Mouse (Mus musculus): ENCODE data around the gene Tmem164. TPM values are rescaled to one million over a fixed set of nuclear protein-coding genes. Genes with fewer than 3 reads are reported as not detected.

Tmem164 gene
- total and polyA plus RNA-seq, 2 experiments from 2014 or later, result 15.8 to 38.2 TPM

- Histone ChIP-seq H3K27ac (ENCODE audit: low read depth, low read length) (no peak overlapping the region), H3K9ac (replicated peaks; ENCODE audit: low read length, poor library complexity, severe bottlenecking) (no peak overlapping the region), H3K9me3 (ENCODE audit: low read length) (no peaks in the 10 kb centered on the region), H3K36me3 (ENCODE audit: insufficient read depth, low read length) (no peaks in the 10 kb centered on the region), H3K4me3 (ENCODE audit: low read depth, low read length) (no peak overlapping the region), H3K27me3 (ENCODE audit: insufficient read depth, low read length) (no peaks in the 10 kb centered on the region; the same call in 1 of the 2 replicates), H3K4me2 (ENCODE audit: low read depth, low read length, poor library complexity, severe bottlenecking) (no peak overlapping the region), H3K4me1 (ENCODE audit: insufficient read depth, low read length) (no peaks in the 10 kb centered on the region)
- no peak for TF ChIP-seq CTCF (IDR thresholded peaks at IDR 0.05)
- DNase-seq (ENCODE audit: low spot score) (no peak), ATAC-seq (ENCODE audit: low FRiP score) (no peak)
- 77% methylated on average over 3 of the region's 3 CpGs for WGBS
These were observed 22.7 kb downstream of the Tmem164 start for GRCm38 (mm10) chrX:142703953-142704352.

- ATAC-seq (ENCODE audit: low FRiP score), result no peak
These were observed 27.1 kb downstream of the Tmem164 start for GRCm38 (mm10) chrX:142708257-142708656.

GRCm38 (mm10) chrX:142716014-142716413, 34.8 kb downstream of the Tmem164 start:
- H3K9me3 ChIP-seq (ENCODE audit: low read length), result no peaks in the 10 kb centered on the region
- no peak overlapping the region for H3K4me3 ChIP-seq (ENCODE audit: low read depth, low read length)
- ATAC-seq (ENCODE audit: low FRiP score) (no peak), DNase-seq (ENCODE audit: low spot score) (no peak)
- H3K36me3 ChIP-seq (ENCODE audit: insufficient read depth, low read length), result no peaks in the 10 kb centered on the region
- no peak overlapping the region for H3K27ac ChIP-seq (ENCODE audit: low read depth, low read length)
- H3K4me2 ChIP-seq (ENCODE audit: low read depth, low read length, poor library complexity, severe bottlenecking), result no peak overlapping the region
- H3K9ac ChIP-seq (replicated peaks; ENCODE audit: low read length, poor library complexity, severe bottlenecking), result no peak overlapping the region
- no peaks in the 10 kb centered on the region for H3K27me3 ChIP-seq (ENCODE audit: insufficient read depth, low read length)
- no peak for TF ChIP-seq CTCF (IDR thresholded peaks at IDR 0.05)
- 89% methylated on average over 3 of the region's 3 CpGs for WGBS
- H3K4me1 ChIP-seq (ENCODE audit: insufficient read depth, low read length), result no peaks in the 10 kb centered on the region

More at GRCm38 (mm10) chrX:142708257-142708656, 27.1 kb downstream of the Tmem164 start:
- Histone ChIP-seq H3K36me3 (ENCODE audit: insufficient read depth, low read length) (no peaks in the 10 kb centered on the region), H3K27me3 (ENCODE audit: insufficient read depth, low read length) (no peaks in the 10 kb centered on the region; the same call in 1 of the 2 replicates), H3K4me2 (ENCODE audit: low read depth, low read length, poor library complexity, severe bottlenecking) (no peak overlapping the region), H3K4me1 (ENCODE audit: insufficient read depth, low read length) (no peaks in the 10 kb centered on the region), H3K9me3 (ENCODE audit: low read length) (no peaks in the 10 kb centered on the region), H3K9ac (replicated peaks; ENCODE audit: low read length, poor library complexity, severe bottlenecking) (no peak overlapping the region), H3K4me3 (ENCODE audit: low read depth, low read length) (no peak overlapping the region), H3K27ac (ENCODE audit: low read depth, low read length) (no peak overlapping the region)
- TF ChIP-seq CTCF (IDR thresholded peaks at IDR 0.05), result no peak
- DNase-seq (ENCODE audit: low spot score), result no peak

- Histone ChIP-seq H3K27me3 (ENCODE audit: insufficient read depth, low read length) (no peaks in the 10 kb centered on the region), H3K4me3 (ENCODE audit: low read depth, low read length) (no peak overlapping the region), H3K36me3 (ENCODE audit: insufficient read depth, low read length) (no peaks in the 10 kb centered on the region), H3K4me1 (ENCODE audit: insufficient read depth, low read length) (no peaks in the 10 kb centered on the region), H3K9me3 (ENCODE audit: low read length) (no peaks in the 10 kb centered on the region), H3K27ac (ENCODE audit: low read depth, low read length) (no peak overlapping the region), H3K4me2 (ENCODE audit: low read depth, low read length, poor library complexity, severe bottlenecking) (no peak overlapping the region), H3K9ac (replicated peaks; ENCODE audit: low read length, poor library complexity, severe bottlenecking) (no peak overlapping the region)
- ATAC-seq (ENCODE audit: low FRiP score) (0 out of 2 replicates have a peak, but pooled peaks have one; percentile 38), DNase-seq (ENCODE audit: low spot score) (no peak)
- no peak for TF ChIP-seq CTCF (IDR thresholded peaks at IDR 0.05)
- 73% methylated on average over 9 of the region's 9 CpGs for WGBS
These were observed 36.8 kb downstream of the Tmem164 start for GRCm38 (mm10) chrX:142717958-142718478.

GRCm38 (mm10) chrX:142718759-142719158, 37.6 kb downstream of the Tmem164 start:
- no peak overlapping the region for H3K4me2 ChIP-seq (ENCODE audit: low read depth, low read length, poor library complexity, severe bottlenecking)
- H3K4me3 ChIP-seq (ENCODE audit: low read depth, low read length), result no peak overlapping the region
- WGBS, result 84% methylated on average over 4 of the region's 4 CpGs
- ATAC-seq (ENCODE audit: low FRiP score), result no peak
- H3K27me3 ChIP-seq (ENCODE audit: insufficient read depth, low read length), result no peaks in the 10 kb centered on the region
- no peak for DNase-seq (ENCODE audit: low spot score)
- no peak for TF ChIP-seq CTCF (IDR thresholded peaks at IDR 0.05)
- no peaks in the 10 kb centered on the region for H3K9me3 ChIP-seq (ENCODE audit: low read length)
- no peak overlapping the region for H3K9ac ChIP-seq (replicated peaks; ENCODE audit: low read length, poor library complexity, severe bottlenecking)
- no peaks in the 10 kb centered on the region for H3K36me3 ChIP-seq (ENCODE audit: insufficient read depth, low read length)
- no peak overlapping the region for H3K27ac ChIP-seq (ENCODE audit: low read depth, low read length)
- no peaks in the 10 kb centered on the region for H3K4me1 ChIP-seq (ENCODE audit: insufficient read depth, low read length)

- TF ChIP-seq CTCF (IDR thresholded peaks at IDR 0.05), result no peak
- WGBS, result 82% methylated on average over 3 of the region's 3 CpGs
- Histone ChIP-seq H3K27me3 (ENCODE audit: insufficient read depth, low read length) (no peaks in the 10 kb centered on the region), H3K9ac (replicated peaks; ENCODE audit: low read length, poor library complexity, severe bottlenecking) (no peak overlapping the region), H3K4me2 (ENCODE audit: low read depth, low read length, poor library complexity, severe bottlenecking) (no peak overlapping the region), H3K36me3 (ENCODE audit: insufficient read depth, low read length) (no peaks in the 10 kb centered on the region), H3K27ac (ENCODE audit: low read depth, low read length) (no peak overlapping the region), H3K9me3 (ENCODE audit: low read length) (no peaks in the 10 kb centered on the region), H3K4me3 (ENCODE audit: low read depth, low read length) (no peak overlapping the region), H3K4me1 (ENCODE audit: insufficient read depth, low read length) (no peaks in the 10 kb centered on the region)
- no peak for DNase-seq (ENCODE audit: low spot score)
- ATAC-seq (ENCODE audit: low FRiP score), result no peak
These were observed 40.7 kb downstream of the Tmem164 start for GRCm38 (mm10) chrX:142721897-142722296.

Data from midbrain, postnatal 0 days (tissue).